Mouse (Mus musculus): ENCODE results near the gene Cdk15. TPM values are rescaled to one million over a fixed set of nuclear protein-coding genes. Genes with fewer than 3 reads are reported as not detected.

The Cdk15 gene
- polyA plus RNA-seq, 1 experiment from 2014 or later: 0.30 TPM

DNA sequence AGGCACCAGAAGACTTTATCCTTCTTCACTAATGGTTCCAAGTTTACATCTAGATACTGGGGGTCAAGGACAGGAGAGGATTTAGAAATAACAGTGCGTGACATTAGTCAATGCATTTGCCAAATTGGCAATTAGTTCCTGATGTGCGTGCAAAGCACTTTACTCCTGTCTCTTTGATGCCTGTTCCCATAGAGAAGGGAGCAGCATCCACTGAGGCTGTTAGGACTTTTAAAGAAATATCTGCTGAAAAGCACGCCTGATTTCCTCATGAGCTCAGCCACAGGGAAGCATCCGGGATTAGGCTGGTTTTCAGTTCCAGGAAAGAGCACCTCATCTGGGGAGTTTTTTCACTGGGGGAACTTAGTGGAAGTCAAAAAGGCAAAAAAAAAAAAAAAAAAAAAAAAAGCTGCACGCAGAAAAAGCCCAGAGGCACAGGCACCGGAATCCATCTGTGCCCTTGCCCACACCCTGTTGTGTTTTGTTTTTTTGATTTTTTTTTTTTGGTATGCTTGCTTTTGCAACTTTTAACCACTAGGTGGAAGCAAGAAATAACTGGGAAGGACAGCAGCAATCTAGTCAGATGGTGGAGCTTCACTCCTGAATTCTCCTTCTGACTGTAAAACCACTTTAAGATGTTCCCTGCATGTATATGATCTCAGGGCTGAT, 59.8 kb downstream of the Cdk15 start:
- H3K4me3 ChIP-seq (ENCODE audit: low read depth, low read length): no peak overlapping the region
- peak; percentile 52 for ATAC-seq

DNA sequence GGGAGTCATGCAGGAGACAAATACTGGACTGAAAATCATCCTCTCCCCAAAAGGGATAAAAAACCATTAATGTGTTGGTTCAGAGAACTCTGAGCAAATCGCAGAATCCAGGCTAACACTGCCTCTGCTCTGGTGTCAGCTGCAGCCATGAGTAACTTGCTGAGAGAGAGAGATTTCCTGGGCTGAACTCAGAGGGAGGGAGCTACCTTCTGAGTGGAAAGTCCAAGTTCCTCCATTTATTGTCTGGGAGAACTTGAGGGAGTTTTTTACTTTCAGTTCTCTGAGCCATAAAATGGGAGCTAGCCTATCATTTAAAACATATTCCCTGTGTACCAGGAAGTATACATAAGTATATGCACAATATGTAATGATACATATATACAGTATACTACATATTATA, 60.7 kb downstream of the Cdk15 start:
- Histone ChIP-seq H3K9me3 (replicated peaks; ENCODE audit: control insufficient read depth, low read length) (no peaks in the 10 kb centered on the region), H3K4me1 (ENCODE audit: control insufficient read depth, insufficient read depth, low read length) (peaks cover 24% of the 10 kb centered on the region), H3K27me3 (replicated peaks; ENCODE audit: control insufficient read depth, insufficient read depth, low read length) (peaks cover 6% of the 10 kb centered on the region; the same call in 1 of the 2 replicates), H3K4me3 (ENCODE audit: low read depth, low read length) (no peak overlapping the region), H3K9ac (ENCODE audit: low read length) (no peak overlapping the region), H3K4me2 (ENCODE audit: low read length) (no peak overlapping the region), H3K36me3 (ENCODE audit: control insufficient read depth, insufficient read depth, low read length) (no peaks in the 10 kb centered on the region), H3K27ac (ENCODE audit: low read depth, low read length) (no peak overlapping the region)
- DNase-seq (ENCODE audit: low spot score): no peak
- WGBS: 79% methylated on average over 1 of the region's 1 CpGs
- ATAC-seq: no peak

More for the DNA sequence above, 59.8 kb downstream of the Cdk15 start:
- Histone ChIP-seq H3K9me3 (replicated peaks; ENCODE audit: control insufficient read depth, low read length) (no peaks in the 10 kb centered on the region), H3K27ac (ENCODE audit: low read depth, low read length) (no peak overlapping the region), H3K9ac (ENCODE audit: low read length) (no peak overlapping the region; the same call in 1 of the 2 replicates), H3K4me2 (ENCODE audit: low read length) (peak overlapping the region; percentile 38), H3K4me1 (ENCODE audit: control insufficient read depth, insufficient read depth, low read length) (peaks cover 28% of the 10 kb centered on the region), H3K27me3 (replicated peaks; ENCODE audit: control insufficient read depth, insufficient read depth, low read length) (peaks cover 6% of the 10 kb centered on the region; the same call in 1 of the 2 replicates), H3K36me3 (ENCODE audit: control insufficient read depth, insufficient read depth, low read length) (no peaks in the 10 kb centered on the region)
- WGBS: 2% methylated on average over 6 of the region's 6 CpGs
- DNase-seq (ENCODE audit: low spot score): peak; percentile 85

DNA sequence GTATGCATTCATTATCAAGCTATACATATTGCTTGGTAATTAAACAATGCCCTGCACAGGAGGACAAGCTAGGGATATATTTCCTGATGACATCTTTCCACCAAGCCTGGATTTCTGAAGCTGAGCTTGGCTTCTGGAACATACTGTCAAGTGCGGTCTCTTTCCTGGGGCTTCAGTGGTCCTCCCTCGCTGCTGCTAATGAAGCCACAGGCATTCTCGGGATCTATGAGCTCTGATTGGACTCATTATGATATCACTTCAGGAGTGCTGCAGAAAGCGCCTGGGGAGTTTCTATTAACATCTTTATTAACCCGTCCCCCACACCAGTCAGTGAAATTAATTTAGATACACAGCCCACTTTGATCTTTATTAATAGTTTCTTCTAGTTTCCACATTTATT, 62.2 kb downstream of the Cdk15 start:
- Histone ChIP-seq H3K4me3 (ENCODE audit: low read depth, low read length) (no peak overlapping the region), H3K9me3 (replicated peaks; ENCODE audit: control insufficient read depth, low read length) (no peaks in the 10 kb centered on the region), H3K27ac (ENCODE audit: low read depth, low read length) (no peak overlapping the region), H3K4me1 (ENCODE audit: control insufficient read depth, insufficient read depth, low read length) (peaks cover 18% of the 10 kb centered on the region), H3K4me2 (ENCODE audit: low read length) (no peak overlapping the region), H3K27me3 (replicated peaks; ENCODE audit: control insufficient read depth, insufficient read depth, low read length) (peaks cover 5% of the 10 kb centered on the region; the same call in 1 of the 2 replicates), H3K36me3 (ENCODE audit: control insufficient read depth, insufficient read depth, low read length) (no peaks in the 10 kb centered on the region), H3K9ac (ENCODE audit: low read length) (no peak overlapping the region)
- ATAC-seq (no peak), DNase-seq (ENCODE audit: low spot score) (peak; percentile 24)
- 34% methylated on average over 5 of the region's 5 CpGs for WGBS

DNA sequence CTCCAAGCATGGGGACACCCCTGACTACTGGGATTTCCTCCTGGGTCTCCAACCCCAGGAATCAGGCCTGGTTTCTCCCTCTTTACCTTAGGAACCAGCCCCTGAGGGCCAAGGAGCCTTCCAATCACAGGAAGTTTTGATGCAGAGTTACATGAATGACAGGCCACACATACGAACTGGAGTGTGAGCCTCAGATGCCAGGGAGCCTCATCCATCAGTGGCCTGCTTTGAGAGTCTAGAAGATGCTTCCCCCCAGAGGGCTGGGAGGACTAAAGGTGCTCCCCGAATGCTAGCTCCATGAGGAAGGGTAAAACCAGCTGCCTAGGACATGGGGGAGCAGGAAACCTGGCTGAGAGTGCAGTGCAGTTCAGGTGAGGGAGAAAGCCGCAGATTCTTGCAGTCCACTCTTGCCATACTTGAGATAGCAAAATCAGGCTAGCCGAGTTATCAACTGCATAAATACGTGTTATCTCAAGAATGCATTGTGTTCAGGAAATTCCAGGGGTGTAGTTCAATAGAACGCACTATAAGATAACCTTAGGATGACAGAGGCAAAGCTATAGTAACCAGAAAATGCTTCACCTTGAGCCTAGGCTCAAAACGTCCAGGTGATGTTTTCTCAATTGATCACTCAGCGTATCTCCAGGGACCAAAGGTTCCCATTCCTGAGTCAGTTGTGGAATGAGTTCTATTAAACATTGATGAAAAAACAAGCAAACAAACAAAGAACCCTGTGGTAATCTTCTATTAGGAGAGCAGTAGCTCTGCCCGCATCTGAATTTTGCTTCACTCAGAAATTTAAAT, 64.6 kb downstream of the Cdk15 start:
- H3K4me3 ChIP-seq (ENCODE audit: low read depth, low read length): no peak overlapping the region
- no peak overlapping the region for H3K4me2 ChIP-seq (ENCODE audit: low read length)
- DNase-seq (ENCODE audit: low spot score): no peak
- no peaks in the 10 kb centered on the region for H3K36me3 ChIP-seq (ENCODE audit: control insufficient read depth, insufficient read depth, low read length)
- H3K27me3 ChIP-seq (replicated peaks; ENCODE audit: control insufficient read depth, insufficient read depth, low read length): no peaks in the 10 kb centered on the region
- no peak for ATAC-seq
- H3K27ac ChIP-seq (ENCODE audit: low read depth, low read length): no peak overlapping the region
- WGBS: 84% methylated on average over 9 of the region's 9 CpGs
- no peaks in the 10 kb centered on the region for H3K9me3 ChIP-seq (replicated peaks; ENCODE audit: control insufficient read depth, low read length)
- H3K9ac ChIP-seq (ENCODE audit: low read length): no peak overlapping the region
- H3K4me1 ChIP-seq (ENCODE audit: control insufficient read depth, insufficient read depth, low read length): peaks cover 3% of the 10 kb centered on the region; the same call in 1 of the 2 replicates

DNA sequence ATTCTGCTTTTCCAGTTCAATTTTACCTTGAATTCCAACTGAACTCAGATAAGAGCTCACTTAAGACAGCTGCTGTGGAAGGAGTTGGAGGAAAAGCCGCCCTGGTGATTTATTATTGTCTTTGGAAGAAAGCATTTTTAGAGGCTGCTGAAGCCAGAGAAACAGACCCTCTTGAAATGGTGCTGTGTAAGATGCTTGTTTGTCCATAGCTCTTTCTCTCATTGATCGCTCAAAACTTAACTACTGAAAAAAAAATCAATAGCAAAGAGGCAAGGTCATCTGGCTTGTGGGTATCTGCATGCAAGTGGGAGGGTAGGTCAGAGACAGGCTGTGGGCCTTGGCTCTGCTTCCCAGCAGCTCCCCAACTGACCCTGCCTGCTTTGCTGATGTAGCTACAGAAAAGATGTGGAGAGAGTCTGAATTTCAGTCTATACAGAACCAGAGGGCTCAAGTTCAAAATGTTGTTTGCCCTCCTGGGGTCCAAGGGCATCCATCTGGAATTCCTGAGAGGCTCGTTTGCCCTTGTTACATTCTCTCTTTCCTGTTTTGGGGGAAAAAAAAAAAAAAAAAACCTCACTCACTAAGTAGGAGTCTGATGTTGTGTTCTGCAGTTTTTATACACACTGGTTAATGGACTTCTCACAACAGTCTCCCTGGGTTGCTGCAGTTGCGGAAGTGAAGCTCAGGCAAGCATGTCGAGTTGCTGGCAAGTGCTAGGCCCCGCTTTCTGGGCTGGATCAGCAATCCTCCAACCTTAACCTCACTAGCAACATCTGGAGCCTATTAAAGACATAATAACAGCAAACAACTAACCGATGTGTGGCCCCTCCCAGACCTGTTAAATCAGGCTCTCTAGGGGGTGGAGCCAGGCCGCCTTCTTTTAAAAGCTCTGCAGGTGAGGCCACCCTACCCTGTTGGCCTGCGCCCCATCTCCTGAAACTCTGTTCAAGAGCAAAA, 65.5 kb downstream of the Cdk15 start:
- DNase-seq (ENCODE audit: low spot score) (no peak), ATAC-seq (no peak)
- Histone ChIP-seq H3K27ac (ENCODE audit: low read depth, low read length) (no peak overlapping the region), H3K36me3 (ENCODE audit: control insufficient read depth, insufficient read depth, low read length) (no peaks in the 10 kb centered on the region), H3K27me3 (replicated peaks; ENCODE audit: control insufficient read depth, insufficient read depth, low read length) (no peaks in the 10 kb centered on the region), H3K4me2 (ENCODE audit: low read length) (no peak overlapping the region), H3K9me3 (replicated peaks; ENCODE audit: control insufficient read depth, low read length) (no peaks in the 10 kb centered on the region), H3K9ac (ENCODE audit: low read length) (no peak overlapping the region), H3K4me3 (ENCODE audit: low read depth, low read length) (no peak overlapping the region), H3K4me1 (ENCODE audit: control insufficient read depth, insufficient read depth, low read length) (peaks cover 4% of the 10 kb centered on the region; the same call in 1 of the 2 replicates)
- WGBS: 57% methylated on average over 9 of the region's 9 CpGs

DNA sequence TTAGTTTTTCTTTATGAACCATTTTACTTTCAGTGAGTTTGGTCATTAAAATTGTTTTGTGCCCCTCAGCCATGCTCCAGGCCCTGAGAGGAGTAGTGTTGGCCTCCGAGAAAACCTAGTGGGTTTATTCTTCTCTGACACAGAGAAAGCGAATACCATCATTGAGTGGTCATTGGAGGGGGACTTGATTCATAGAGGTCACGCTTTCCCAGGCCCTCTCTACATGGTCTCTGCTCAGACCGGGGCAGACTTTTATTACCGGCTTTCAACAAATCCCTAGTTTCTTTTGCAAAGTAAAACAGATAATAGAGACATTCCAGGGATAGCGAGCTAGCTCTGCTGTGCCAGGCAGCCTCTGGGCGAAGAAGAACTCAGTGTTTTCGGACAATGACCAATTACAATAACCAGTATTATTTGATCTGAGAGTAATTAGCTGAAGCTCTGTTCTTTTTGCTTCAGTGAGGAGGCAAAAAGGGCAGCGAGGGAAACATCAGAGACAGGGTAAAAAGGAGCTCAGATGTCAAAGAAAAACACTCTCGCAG, 70.2 kb downstream of the Cdk15 start:
- WGBS: 12% methylated on average over 10 of the region's 10 CpGs

DNA sequence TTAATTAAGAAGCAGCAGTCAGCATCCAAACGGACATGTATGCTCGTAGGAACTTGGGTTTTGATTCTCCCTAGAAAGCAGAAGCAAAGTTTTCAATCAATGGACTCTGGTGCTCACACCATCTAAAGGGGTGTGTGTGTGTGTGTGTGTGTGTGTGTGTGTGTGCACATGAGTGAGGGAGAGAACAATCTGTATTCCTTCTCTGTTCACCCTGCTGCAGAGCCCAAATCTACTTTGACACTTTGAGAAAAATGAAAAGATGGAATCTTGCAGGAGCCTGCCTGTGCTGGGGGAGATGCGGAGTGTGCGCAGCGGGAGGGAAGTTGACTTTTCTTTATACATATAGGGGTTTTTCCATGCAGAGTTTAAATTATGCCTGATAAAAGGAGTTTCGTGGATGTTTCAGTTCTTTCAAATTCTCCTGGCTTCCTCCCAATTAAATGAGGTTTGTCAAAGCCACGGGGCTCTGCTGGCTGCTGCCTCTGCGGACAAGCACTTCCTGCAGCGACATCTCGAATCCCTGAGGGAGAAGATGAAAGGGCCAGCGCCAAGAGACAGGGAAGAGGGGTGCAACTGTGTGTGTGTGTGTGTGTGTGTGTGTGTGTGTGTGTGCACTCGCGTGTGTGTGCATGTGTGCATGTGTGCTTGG, 76.2 kb downstream of the Cdk15 start:
- DNase-seq (ENCODE audit: low spot score): peak; percentile 51
- H3K9ac ChIP-seq (ENCODE audit: low read length): no peak overlapping the region
- peak; percentile 40 for ATAC-seq

More for the DNA sequence above, 70.2 kb downstream of the Cdk15 start:
- Histone ChIP-seq H3K9ac (ENCODE audit: low read length) (no peak overlapping the region), H3K9me3 (replicated peaks; ENCODE audit: control insufficient read depth, low read length) (no peaks in the 10 kb centered on the region), H3K4me2 (ENCODE audit: low read length) (no peak overlapping the region), H3K27me3 (replicated peaks; ENCODE audit: control insufficient read depth, insufficient read depth, low read length) (no peaks in the 10 kb centered on the region), H3K4me3 (ENCODE audit: low read depth, low read length) (no peak overlapping the region), H3K4me1 (ENCODE audit: control insufficient read depth, insufficient read depth, low read length) (peaks cover 11% of the 10 kb centered on the region), H3K36me3 (ENCODE audit: control insufficient read depth, insufficient read depth, low read length) (no peaks in the 10 kb centered on the region), H3K27ac (ENCODE audit: low read depth, low read length) (no peak overlapping the region)
- ATAC-seq (no peak), DNase-seq (ENCODE audit: low spot score) (no peak)

DNA sequence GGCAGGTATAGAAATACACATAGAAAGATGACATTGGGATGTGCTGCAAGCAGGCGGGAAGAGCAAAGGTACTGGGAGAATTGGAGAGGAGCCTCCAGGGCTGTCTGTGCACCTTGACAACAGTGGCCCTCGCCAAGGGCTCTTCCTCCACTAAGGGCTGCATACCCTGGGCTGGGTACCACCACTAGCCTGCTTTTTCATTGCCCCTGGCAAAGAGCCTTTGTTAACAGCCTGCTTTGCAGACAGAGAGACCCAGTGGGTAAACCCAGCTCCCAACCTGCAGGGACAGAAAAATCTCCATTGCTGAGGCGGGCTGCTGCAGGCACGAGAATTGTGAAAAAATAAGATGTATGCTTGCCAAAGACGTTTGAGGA, 76.7 kb downstream of the Cdk15 start:
- Histone ChIP-seq H3K27ac (ENCODE audit: low read depth, low read length) (peak overlapping the region; percentile 39; the same call in 1 of the 2 replicates), H3K4me1 (ENCODE audit: control insufficient read depth, insufficient read depth, low read length) (peaks cover 18% of the 10 kb centered on the region), H3K4me3 (ENCODE audit: low read depth, low read length) (no peak overlapping the region), H3K4me2 (ENCODE audit: low read length) (peak overlapping the region; percentile 29; the same call in 1 of the 2 replicates), H3K36me3 (ENCODE audit: control insufficient read depth, insufficient read depth, low read length) (no peaks in the 10 kb centered on the region), H3K27me3 (replicated peaks; ENCODE audit: control insufficient read depth, insufficient read depth, low read length) (no peaks in the 10 kb centered on the region), H3K9me3 (replicated peaks; ENCODE audit: control insufficient read depth, low read length) (no peaks in the 10 kb centered on the region), H3K9ac (ENCODE audit: low read length) (no peak overlapping the region)
- ATAC-seq: peak; percentile 53
- peak; percentile 44 for DNase-seq (ENCODE audit: low spot score)
- WGBS: 15% methylated on average over 5 of the region's 5 CpGs

More for the DNA sequence above, 76.2 kb downstream of the Cdk15 start:
- Histone ChIP-seq H3K4me1 (ENCODE audit: control insufficient read depth, insufficient read depth, low read length) (peaks cover 21% of the 10 kb centered on the region), H3K4me3 (ENCODE audit: low read depth, low read length) (no peak overlapping the region), H3K27ac (ENCODE audit: low read depth, low read length) (0 out of 2 replicates have a peak overlapping the region, but pooled peaks have one; percentile 39), H3K9me3 (replicated peaks; ENCODE audit: control insufficient read depth, low read length) (no peaks in the 10 kb centered on the region), H3K27me3 (replicated peaks; ENCODE audit: control insufficient read depth, insufficient read depth, low read length) (no peaks in the 10 kb centered on the region), H3K36me3 (ENCODE audit: control insufficient read depth, insufficient read depth, low read length) (no peaks in the 10 kb centered on the region), H3K4me2 (ENCODE audit: low read length) (peak overlapping the region; percentile 29; the same call in 1 of the 2 replicates)
- 18% methylated on average over 13 of the region's 13 CpGs for WGBS
